Mouse (Mus musculus) adrenal gland, postnatal 4 days (tissue): ENCODE results near the gene Iffo2. TPM values are rescaled to one million over a fixed set of nuclear protein-coding genes. Genes with fewer than 3 reads are reported as not detected.

Experiments
- DNase-seq, 2 experiments: peaks; one replicate each; pipeline ENCODE4 v3.0.0; 2021 to 2022; ENCODE audit warnings: low spot score in 2 of 2, mixed read lengths in 2 of 2
- microRNA-seq: library from miRNA; unstranded; fragments of <30 nt; microRNA quantifications from one replicate; pipeline ENCODE4 v1.2.0, GENCODE M21; 2021
- total RNA-seq, 2 experiments: library from RNA; stranded (reverse); gene quantifications; 2 replicates each; pipeline ENCODE4 v1.2.3; 2021

The Iffo2 gene
- total RNA-seq, 2 experiments from 2014 or later, result 17.6 to 17.8 TPM

- peak; percentile 41 to 44 for DNase-seq
These were observed 106.0 kb downstream of the Iffo2 start for GRCm38 (mm10) chr4:139636373-139636772.

GRCm38 (mm10) chr4:139637847-139638246 is 107.5 kb downstream of the Iffo2 start:
- DNase-seq, result no peak

- DNase-seq, result no peak
These were observed 108.0 kb downstream of the Iffo2 start for GRCm38 (mm10) chr4:139638356-139638755.

GRCm38 (mm10) chr4:139639801-139640200 is 109.5 kb downstream of the Iffo2 start:
- DNase-seq, result no peak

- no peak for DNase-seq
These were observed 110.0 kb downstream of the Iffo2 start for GRCm38 (mm10) chr4:139640333-139640732.

- no peak for DNase-seq
These were observed 110.4 kb downstream of the Iffo2 start for GRCm38 (mm10) chr4:139640775-139641174.

GRCm38 (mm10) chr4:139641829-139642425 is 111.6 kb downstream of the Iffo2 start:
- DNase-seq, result no peak

- DNase-seq, result peak; percentile 73 to 78
These were observed 113.6 kb downstream of the Iffo2 start for GRCm38 (mm10) chr4:139643972-139644371.

GRCm38 (mm10) chr4:139646916-139647315 is 116.6 kb downstream of the Iffo2 start:
- DNase-seq, result no peak

- DNase-seq, result no peak
These were observed 119.9 kb downstream of the Iffo2 start for GRCm38 (mm10) chr4:139650086-139650743.

GRCm38 (mm10) chr4:139650907-139651306 is 120.6 kb downstream of the Iffo2 start:
- DNase-seq, result no peak

- DNase-seq, result no peak
These were observed 122.9 kb downstream of the Iffo2 start, which contains the start of gene Tas1r2 for GRCm38 (mm10) chr4:139653238-139653637. Gene Tas1r2 (plus strand): TSS chr4:139653538.

- DNase-seq, result no peak
These were observed 131.5 kb downstream of the Iffo2 start for GRCm38 (mm10) chr4:139661897-139662296.

GRCm38 (mm10) chr4:139667632-139668031 is 137.3 kb downstream of the Iffo2 start:
- no peak for DNase-seq

GRCm38 (mm10) chr4:139669847-139670246 is 139.5 kb downstream of the Iffo2 start:
- DNase-seq, result peak in 1 of 2 experiments; percentile 11

Small RNAs within 50 kb of the gene (microRNA-seq; reads per million reads assigned to microRNA genes)
- gene Gm25571 (not detected), gene Mir7020 (not detected)

Other genes starting within 250 kb of the Iffo2 start
- gene Pqlc2, start 219.8 kb upstream of the Iffo2 start, total RNA-seq, result 10 to 100 TPM in 1 of 2 experiments, 1 to 10 TPM in 1; 9.8 to 10.6 TPM
- 10 to 100 TPM; 63.6 to 67.5 TPM for gene Akr7a5, start 219.8 kb upstream of the Iffo2 start, total RNA-seq
- gene Mrto4, start 178.0 kb upstream of the Iffo2 start, total RNA-seq, result 10 to 100 TPM; 71.0 to 71.8 TPM
- gene Emc1, start 178.0 kb upstream of the Iffo2 start, total RNA-seq, result 10 to 100 TPM; 53.9 to 58.1 TPM
- 100 to 1,000 TPM; 114 to 124 TPM for gene Ubr4, start 177.9 kb upstream of the Iffo2 start, total RNA-seq
- not detected for gene Gm21969, start 72.6 kb downstream of the Iffo2 start, total RNA-seq
- gene Aldh4a1, start 92.3 kb downstream of the Iffo2 start, total RNA-seq, result 10 to 100 TPM; 41.8 to 43.4 TPM
- not detected for gene Tas1r2, start 123.0 kb downstream of the Iffo2 start, total RNA-seq